Mouse (Mus musculus): Measurements from ENCODE around the gene Ulk4. TPM values are rescaled to one million over a fixed set of nuclear protein-coding genes. Genes with fewer than 3 reads are reported as not detected.
"Not testable (repeated sequence)": the region's sequence is repeated elsewhere in the genome, so short reads cannot be mapped to it uniquely, and the experiment has no call there.

Gene Ulk4
- polyA plus RNA-seq, 1 experiment from 2014 or later: 159 TPM

GRCm38 (mm10) chr9:121247047-121247446 lies 29.9 kb downstream of the Ulk4 start:
- H3K4me2 ChIP-seq (replicated peaks): no peak overlapping the region
- no peak overlapping the region for H3K27ac ChIP-seq
- no peak for ATAC-seq
- H3K36me3 ChIP-seq: no peaks in the 10 kb centered on the region
- H3K9me3 ChIP-seq: no peaks in the 10 kb centered on the region
- H3K27me3 ChIP-seq: no peaks in the 10 kb centered on the region
- H3K9ac ChIP-seq (replicated peaks): no peak overlapping the region
- WGBS: 89% methylated on average over 6 of the region's 6 CpGs
- no peak overlapping the region for H3K4me3 ChIP-seq (replicated peaks)
- no peaks in the 10 kb centered on the region for H3K4me1 ChIP-seq (replicated peaks)

DNA sequence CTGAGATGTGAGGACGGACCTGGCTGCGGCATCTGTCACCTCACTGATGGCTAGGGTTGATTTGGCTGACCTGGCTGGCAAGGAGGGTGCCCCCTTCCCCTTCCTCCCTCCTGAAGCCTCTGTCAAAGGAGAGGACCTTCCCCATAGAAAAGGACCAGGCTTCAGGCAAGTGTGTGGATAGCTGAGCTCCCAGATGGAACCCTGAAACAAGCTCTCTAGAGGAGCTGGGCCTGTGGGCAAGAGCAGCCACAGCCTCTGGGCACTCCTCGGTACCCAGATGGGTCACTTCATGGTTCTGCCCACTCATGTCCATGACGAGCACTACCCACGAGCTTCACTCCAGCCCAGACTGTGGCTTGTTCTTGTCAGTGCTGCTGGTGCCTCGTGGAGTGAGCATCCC lies 34.7 kb downstream of the Ulk4 start:
- no peaks in the 10 kb centered on the region for H3K4me1 ChIP-seq (replicated peaks)
- ATAC-seq: no peak
- no peak overlapping the region for H3K9ac ChIP-seq (replicated peaks)
- no peak overlapping the region for H3K27ac ChIP-seq
- 88% methylated on average over 6 of the region's 6 CpGs for WGBS
- no peak overlapping the region for H3K4me2 ChIP-seq (replicated peaks)
- no peak overlapping the region for H3K4me3 ChIP-seq (replicated peaks)
- no peaks in the 10 kb centered on the region for H3K27me3 ChIP-seq
- no peaks in the 10 kb centered on the region for H3K9me3 ChIP-seq
- H3K36me3 ChIP-seq: no peaks in the 10 kb centered on the region

DNA sequence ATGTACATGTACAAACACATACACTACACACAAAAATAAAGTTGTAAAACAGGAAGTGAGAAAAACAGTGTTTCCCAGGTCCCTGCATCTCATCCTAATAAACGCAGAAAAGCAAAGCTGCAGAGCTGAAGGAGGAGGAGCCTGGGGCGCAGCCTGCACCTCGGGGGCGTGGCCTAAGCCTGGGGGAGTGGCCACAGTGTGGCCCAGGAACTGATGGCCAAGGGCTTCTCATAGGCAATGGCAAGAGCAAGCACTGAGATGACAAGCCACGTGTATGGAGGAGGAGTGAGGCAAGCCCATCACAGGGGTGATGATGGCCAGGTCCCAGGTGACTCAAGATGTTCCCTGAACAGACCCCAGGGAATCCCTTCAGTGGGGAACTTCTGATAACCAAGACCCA lies 35.2 kb downstream of the Ulk4 start:
- ATAC-seq: no peak
- 28% methylated on average over 5 of the region's 5 CpGs for WGBS
- Histone ChIP-seq H3K9ac (replicated peaks) (no peak overlapping the region), H3K36me3 (no peaks in the 10 kb centered on the region), H3K27me3 (no peaks in the 10 kb centered on the region), H3K27ac (no peak overlapping the region), H3K9me3 (no peaks in the 10 kb centered on the region), H3K4me2 (replicated peaks) (no peak overlapping the region), H3K4me3 (replicated peaks) (no peak overlapping the region), H3K4me1 (replicated peaks) (no peaks in the 10 kb centered on the region)

DNA sequence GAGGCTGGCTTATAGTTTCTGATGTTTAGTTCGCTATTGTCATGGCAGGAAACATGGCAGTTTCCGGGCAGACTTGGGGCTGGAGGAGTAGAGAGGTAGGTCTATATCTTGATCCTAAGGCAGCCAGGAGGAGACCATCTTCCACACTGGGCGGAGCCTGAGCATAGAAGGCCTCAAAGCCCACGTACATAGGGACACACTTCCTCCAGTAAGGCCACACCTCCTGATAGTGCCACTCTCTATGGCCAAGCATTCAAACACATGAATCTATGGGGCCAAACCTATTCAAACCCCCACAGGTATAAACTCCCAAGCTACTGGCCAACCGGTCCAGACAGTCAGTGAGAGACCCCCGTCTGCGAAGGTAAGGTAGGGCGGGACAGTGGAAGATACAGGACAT lies 35.6 kb downstream of the Ulk4 start:
- Histone ChIP-seq H3K4me2 (replicated peaks) (no peak overlapping the region), H3K27ac (no peak overlapping the region), H3K4me1 (replicated peaks) (no peaks in the 10 kb centered on the region), H3K27me3 (no peaks in the 10 kb centered on the region), H3K4me3 (replicated peaks) (no peak overlapping the region), H3K9ac (replicated peaks) (no peak overlapping the region), H3K36me3 (no peaks in the 10 kb centered on the region), H3K9me3 (no peaks in the 10 kb centered on the region)
- 0 out of 2 replicates have a peak, but pooled peaks have one; percentile 40 for ATAC-seq
- 86% methylated on average over 8 of the region's 8 CpGs for WGBS

- not testable (repeated sequence) for ATAC-seq; H3K4me1 ChIP-seq (replicated peaks); H3K4me3 ChIP-seq (replicated peaks); H3K27me3 ChIP-seq; H3K27ac ChIP-seq; H3K4me2 ChIP-seq (replicated peaks); H3K9ac ChIP-seq (replicated peaks); H3K9me3 ChIP-seq; H3K36me3 ChIP-seq
- 45% methylated on average over 5 of the region's 5 CpGs for WGBS
Measured at GRCm38 (mm10) chr9:121240242-121240641, 36.8 kb downstream of the Ulk4 start.

DNA sequence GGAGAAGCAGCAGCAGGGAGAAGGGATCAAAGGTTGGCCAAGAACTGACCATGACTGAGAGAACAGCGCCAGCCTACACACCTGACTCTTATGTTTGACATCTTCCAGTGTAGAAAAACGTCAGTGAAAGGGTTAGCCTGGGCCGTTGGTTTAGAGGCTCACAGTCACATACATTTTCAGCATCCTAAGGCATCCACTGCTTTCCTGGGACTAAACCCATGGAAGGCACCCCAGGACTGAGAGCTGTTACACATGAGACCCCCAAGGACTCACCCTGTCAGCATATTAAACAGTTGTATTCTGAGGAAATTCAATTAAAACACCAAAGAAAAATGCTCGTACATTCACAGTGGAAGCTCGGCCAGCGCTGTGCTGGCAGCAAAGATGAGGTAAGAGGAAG lies 37.4 kb downstream of the Ulk4 start:
- Histone ChIP-seq H3K9ac (replicated peaks) (no peak overlapping the region), H3K4me2 (replicated peaks) (no peak overlapping the region), H3K9me3 (no peaks in the 10 kb centered on the region), H3K4me3 (replicated peaks) (no peak overlapping the region), H3K36me3 (no peaks in the 10 kb centered on the region), H3K27ac (no peak overlapping the region), H3K27me3 (no peaks in the 10 kb centered on the region), H3K4me1 (replicated peaks) (no peaks in the 10 kb centered on the region)
- ATAC-seq: no peak
- WGBS: 84% methylated on average over 6 of the region's 6 CpGs

DNA sequence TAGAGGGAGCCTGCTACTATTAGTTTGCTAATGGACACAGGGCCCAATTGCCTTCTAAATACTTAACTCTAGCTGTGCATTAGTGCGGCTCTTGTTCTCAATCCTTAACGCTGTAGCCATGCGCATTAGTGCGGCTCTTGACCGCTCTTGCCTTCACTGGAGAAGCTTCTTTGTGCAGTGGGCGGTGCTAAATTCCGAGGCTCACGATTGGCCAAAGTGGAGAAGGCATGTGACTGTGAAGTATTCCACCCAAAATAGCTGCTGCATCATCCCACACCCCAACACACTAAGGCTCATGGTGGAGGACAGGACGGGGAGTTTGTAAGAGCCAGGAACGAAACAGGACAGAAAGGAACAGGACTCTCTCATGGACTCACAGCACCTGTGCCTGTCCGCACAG lies 58.4 kb downstream of the Ulk4 start:
- no peak overlapping the region for H3K4me3 ChIP-seq (replicated peaks)
- H3K9me3 ChIP-seq: no peaks in the 10 kb centered on the region
- no peaks in the 10 kb centered on the region for H3K36me3 ChIP-seq
- no peak for ATAC-seq
- H3K4me1 ChIP-seq (replicated peaks): no peaks in the 10 kb centered on the region
- no peaks in the 10 kb centered on the region for H3K27me3 ChIP-seq
- H3K27ac ChIP-seq: no peak overlapping the region
- 81% methylated on average over 11 of the region's 11 CpGs for WGBS
- H3K4me2 ChIP-seq (replicated peaks): no peak overlapping the region
- H3K9ac ChIP-seq (replicated peaks): no peak overlapping the region

- no peaks in the 10 kb centered on the region for H3K36me3 ChIP-seq
- H3K27me3 ChIP-seq: no peaks in the 10 kb centered on the region
- H3K9me3 ChIP-seq: no peaks in the 10 kb centered on the region
- no peaks in the 10 kb centered on the region for H3K4me1 ChIP-seq (replicated peaks)
- WGBS: 84% methylated on average over 10 of the region's 10 CpGs
- no peak overlapping the region for H3K4me2 ChIP-seq (replicated peaks)
- H3K9ac ChIP-seq (replicated peaks): no peak overlapping the region
- ATAC-seq: no peak
- no peak overlapping the region for H3K27ac ChIP-seq
- H3K4me3 ChIP-seq (replicated peaks): no peak overlapping the region
Measured at GRCm38 (mm10) chr9:121218230-121218629, 58.8 kb downstream of the Ulk4 start.

DNA sequence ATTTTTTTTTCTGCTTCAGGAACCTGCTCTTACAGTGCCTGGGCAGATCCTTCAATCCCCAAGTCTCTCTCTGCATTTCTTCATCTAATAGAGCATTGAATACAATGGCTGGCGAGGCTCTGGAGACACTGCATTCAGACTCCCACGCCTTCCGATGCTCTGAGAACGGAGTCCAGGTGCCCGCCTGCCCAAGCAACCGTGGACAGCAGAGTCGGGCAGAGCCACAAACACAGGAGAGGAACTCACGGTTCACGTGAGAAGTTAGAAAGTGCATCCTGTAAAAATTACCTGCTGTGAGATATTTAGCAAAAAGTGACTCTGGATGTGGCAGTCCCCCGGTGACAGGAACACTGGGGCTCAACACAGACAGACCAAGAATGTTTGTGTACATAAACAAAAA lies 59.3 kb downstream of the Ulk4 start:
- H3K4me2 ChIP-seq (replicated peaks): no peak overlapping the region
- no peaks in the 10 kb centered on the region for H3K27me3 ChIP-seq
- WGBS: 89% methylated on average over 10 of the region's 10 CpGs
- no peaks in the 10 kb centered on the region for H3K4me1 ChIP-seq (replicated peaks)
- no peaks in the 10 kb centered on the region for H3K36me3 ChIP-seq
- H3K9me3 ChIP-seq: no peaks in the 10 kb centered on the region
- H3K9ac ChIP-seq (replicated peaks): no peak overlapping the region
- no peak overlapping the region for H3K4me3 ChIP-seq (replicated peaks)
- ATAC-seq: no peak
- H3K27ac ChIP-seq: no peak overlapping the region

DNA sequence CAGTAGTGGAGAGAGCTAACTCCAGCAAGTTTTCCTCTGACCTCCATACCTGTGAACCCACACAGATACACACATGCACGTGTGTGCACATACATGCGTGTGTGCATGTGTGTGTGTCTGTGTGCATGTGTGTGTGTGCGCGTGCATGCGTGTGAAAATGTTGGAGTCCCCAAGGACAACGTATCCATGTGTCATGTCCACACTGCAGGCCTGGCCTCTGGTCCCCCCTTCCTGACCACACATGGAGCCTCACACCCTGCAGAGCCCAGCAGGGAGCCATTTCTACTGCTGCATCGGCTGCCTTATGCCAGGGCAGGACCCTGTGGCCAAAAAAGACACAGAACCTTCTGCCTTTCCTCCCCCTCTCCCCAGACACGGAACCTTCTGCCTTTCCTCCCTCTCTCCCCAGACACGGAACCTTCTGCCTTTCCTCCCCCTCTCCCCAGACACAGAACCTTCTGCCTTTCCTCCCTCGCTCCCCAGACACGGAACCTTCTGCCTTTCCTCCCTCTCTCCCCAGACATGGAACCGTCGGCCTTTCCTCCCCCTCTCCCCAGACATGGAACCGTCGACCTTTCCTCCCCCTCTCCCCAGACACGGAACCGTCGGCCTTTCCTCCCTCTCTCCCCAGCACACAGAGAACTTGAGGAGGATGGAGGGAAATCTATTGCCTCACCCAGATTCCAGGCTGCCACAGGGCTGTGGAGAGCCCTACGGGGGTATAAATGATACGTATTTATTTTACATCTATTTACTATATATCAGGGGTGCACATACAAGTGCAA lies 60.3 kb downstream of the Ulk4 start:
- Histone ChIP-seq H3K4me1 (replicated peaks) (no peaks in the 10 kb centered on the region), H3K9me3 (no peaks in the 10 kb centered on the region), H3K4me3 (replicated peaks) (no peak overlapping the region), H3K27ac (no peak overlapping the region), H3K4me2 (replicated peaks) (no peak overlapping the region), H3K9ac (replicated peaks) (no peak overlapping the region), H3K36me3 (no peaks in the 10 kb centered on the region), H3K27me3 (no peaks in the 10 kb centered on the region)
- no peak for ATAC-seq
- 83% methylated on average over 20 of the region's 20 CpGs for WGBS

GRCm38 (mm10) chr9:121215349-121216000 lies 61.5 kb downstream of the Ulk4 start:
- Histone ChIP-seq H3K27me3 (no peaks in the 10 kb centered on the region), H3K27ac (no peak overlapping the region; the same call in 1 of the 2 replicates), H3K9me3 (no peaks in the 10 kb centered on the region), H3K4me2 (replicated peaks) (no peak overlapping the region), H3K4me1 (replicated peaks) (no peaks in the 10 kb centered on the region), H3K36me3 (0 out of 2 replicates have a peak, but pooled peaks cover 3% of the 10 kb centered on the region), H3K4me3 (replicated peaks) (no peak overlapping the region), H3K9ac (replicated peaks) (no peak overlapping the region)
- ATAC-seq: peak; percentile 77
- 30% methylated on average over 3 of the region's 3 CpGs for WGBS

- no peak for ATAC-seq
- 70% methylated on average over 3 of the region's 3 CpGs for WGBS
- H3K27ac ChIP-seq: no peak overlapping the region
- H3K9ac ChIP-seq (replicated peaks): no peak overlapping the region
- H3K4me3 ChIP-seq (replicated peaks): no peak overlapping the region
- H3K27me3 ChIP-seq: no peaks in the 10 kb centered on the region
- no peak overlapping the region for H3K4me2 ChIP-seq (replicated peaks)
- H3K36me3 ChIP-seq: peaks cover 16% of the 10 kb centered on the region
- H3K4me1 ChIP-seq (replicated peaks): no peaks in the 10 kb centered on the region
- 0 out of 2 replicates have a peak, but pooled peaks cover 6% of the 10 kb centered on the region for H3K9me3 ChIP-seq
Measured at GRCm38 (mm10) chr9:121212322-121212721, 64.7 kb downstream of the Ulk4 start.
